Mouse (Mus musculus) megakaryocyte progenitor cell, adult 5-6 weeks (primary cell): ENCODE results near the gene Olfr1209. TPM values are rescaled to one million over a fixed set of nuclear protein-coding genes. Genes with fewer than 3 reads are reported as not detected.

Experiments
- ATAC-seq: replicated peaks from 2 replicates; pipeline ENCODE4 v1.8.0; 2016; ENCODE audit warnings: mild to moderate bottlenecking, moderate TSS enrichment, inconsistent platforms; ENCODE audit not compliant: poor library complexity
- total RNA-seq, 2 experiments: library from RNA; stranded (forward) in 1 of 2; stranded (reverse) in 1 of 2; fragments of 157-497, 149-512 nt in 1 of 2; fragments of 200-1000 nt in 1 of 2; gene quantifications; 2 replicates each; pipeline versions ENCODE4 v1.2.3 to v1.2.4; 2015 to 2017

Gene Olfr1209
- not detected in 2 replicates for total RNA-seq (2015)
- not detected in 2 replicates for total RNA-seq (2017)

GRCm38 (mm10) chr2:88915057-88915456 lies at the start of gene Olfr1209:
Gene Olfr1209, minus strand, starts transcription at chr2:88915157.
- ATAC-seq, result no peak

- ATAC-seq, result no peak
Observed at GRCm38 (mm10) chr2:88953669-88954068, 38.7 kb upstream of the Olfr1209 start, which contains the start of gene Olfr1212. Gene Olfr1212, plus strand, starts transcription at chr2:88953969.

- no peak for ATAC-seq
Observed at GRCm38 (mm10) chr2:88938011-88938410, 23.1 kb upstream of the Olfr1209 start, which contains the start of gene Olfr1211. Gene Olfr1211, minus strand, starts transcription at chr2:88938111.

- ATAC-seq, result no peak
Observed at GRCm38 (mm10) chr2:88902211-88902610, 12.7 kb downstream of the Olfr1209 start, which contains the start of gene Olfr1208. Gene Olfr1208, minus strand, starts transcription at chr2:88902311.

- ATAC-seq, result no peak
Observed at GRCm38 (mm10) chr2:88862931-88863330, 52.0 kb downstream of the Olfr1209 start, which contains the start of gene Olfr1206. Gene Olfr1206, plus strand, starts transcription at chr2:88863231.

Other genes with a start within 250 kb of the Olfr1209 start
- gene Olfr1193, start 239.5 kb downstream of the Olfr1209 start, total RNA-seq (2015), result not detected in 2 replicates
- not detected in 2 replicates for gene Olfr1193, start 239.5 kb downstream of the Olfr1209 start, total RNA-seq (2017)
- gene Olfr1195, start 226.0 kb downstream of the Olfr1209 start, total RNA-seq (2015), result not detected in 2 replicates
- gene Olfr1195, start 226.0 kb downstream of the Olfr1209 start, total RNA-seq (2017), result not detected in 2 replicates
- not detected in 2 replicates for gene Olfr1196, start 210.6 kb downstream of the Olfr1209 start, total RNA-seq (2015)
- gene Olfr1196, start 210.6 kb downstream of the Olfr1209 start, total RNA-seq (2017), result not detected in 2 replicates
- gene Olfr1197, start 182.8 kb downstream of the Olfr1209 start, total RNA-seq (2015), result not detected in 2 replicates
- not detected in 2 replicates for gene Olfr1197, start 182.8 kb downstream of the Olfr1209 start, total RNA-seq (2017)
- gene Olfr1198, start 163.8 kb downstream of the Olfr1209 start, total RNA-seq (2015), result not detected in 2 replicates
- not detected in 2 replicates for gene Olfr1198, start 163.8 kb downstream of the Olfr1209 start, total RNA-seq (2017)
- not detected in 2 replicates for gene Olfr1199, start 154.7 kb downstream of the Olfr1209 start, total RNA-seq (2015)
- gene Olfr1199, start 154.7 kb downstream of the Olfr1209 start, total RNA-seq (2017), result not detected in 2 replicates
- gene Olfr1200, start 144.7 kb downstream of the Olfr1209 start, total RNA-seq (2015), result not detected in 2 replicates
- gene Olfr1200, start 144.7 kb downstream of the Olfr1209 start, total RNA-seq (2017), result not detected in 2 replicates
- not detected in 2 replicates for gene Olfr1201, start 122.1 kb downstream of the Olfr1209 start, total RNA-seq (2015)
- not detected in 2 replicates for gene Olfr1201, start 122.1 kb downstream of the Olfr1209 start, total RNA-seq (2017)
- not detected in 2 replicates for gene Olfr1202, start 100.7 kb downstream of the Olfr1209 start, total RNA-seq (2015)
- not detected in 2 replicates for gene Olfr1202, start 100.7 kb downstream of the Olfr1209 start, total RNA-seq (2017)
- gene Olfr1205, start 85.4 kb downstream of the Olfr1209 start, total RNA-seq (2015), result not detected in 2 replicates
- gene Olfr1205, start 85.4 kb downstream of the Olfr1209 start, total RNA-seq (2017), result not detected in 2 replicates
- gene Olfr1204, start 65.9 kb downstream of the Olfr1209 start, total RNA-seq (2015), result not detected in 2 replicates
- not detected in 2 replicates for gene Olfr1204, start 65.9 kb downstream of the Olfr1209 start, total RNA-seq (2017)
- not detected in 2 replicates for gene Olfr1206, start 51.9 kb downstream of the Olfr1209 start, total RNA-seq (2015)
- not detected in 2 replicates for gene Olfr1206, start 51.9 kb downstream of the Olfr1209 start, total RNA-seq (2017)
- not detected in 2 replicates for gene Olfr1208, start 12.8 kb downstream of the Olfr1209 start, total RNA-seq (2015)
- not detected in 2 replicates for gene Olfr1208, start 12.8 kb downstream of the Olfr1209 start, total RNA-seq (2017)
- gene Olfr1211, start 23.0 kb upstream of the Olfr1209 start, total RNA-seq (2015), result not detected in 2 replicates
- not detected in 2 replicates for gene Olfr1211, start 23.0 kb upstream of the Olfr1209 start, total RNA-seq (2017)
- not detected in 2 replicates for gene Olfr1212, start 38.8 kb upstream of the Olfr1209 start, total RNA-seq (2015)
- gene Olfr1212, start 38.8 kb upstream of the Olfr1209 start, total RNA-seq (2017), result not detected in 2 replicates
- not detected in 2 replicates for gene Gm13762, start 65.1 kb upstream of the Olfr1209 start, total RNA-seq (2015)
- gene Gm13762, start 65.1 kb upstream of the Olfr1209 start, total RNA-seq (2017), result not detected in 2 replicates
- gene Olfr1214, start 77.5 kb upstream of the Olfr1209 start, total RNA-seq (2015), result not detected in 2 replicates
- gene Olfr1214, start 77.5 kb upstream of the Olfr1209 start, total RNA-seq (2017), result not detected in 2 replicates
- not detected in 2 replicates for gene Olfr1215, start 91.8 kb upstream of the Olfr1209 start, total RNA-seq (2015)
- gene Olfr1215, start 91.8 kb upstream of the Olfr1209 start, total RNA-seq (2017), result not detected in 2 replicates
- not detected in 2 replicates for gene Olfr1216, start 103.2 kb upstream of the Olfr1209 start, total RNA-seq (2015)
- not detected in 2 replicates for gene Olfr1216, start 103.2 kb upstream of the Olfr1209 start, total RNA-seq (2017)
- gene Olfr1217, start 116.9 kb upstream of the Olfr1209 start, total RNA-seq (2015), result not detected in 2 replicates
- not detected in 2 replicates for gene Olfr1217, start 116.9 kb upstream of the Olfr1209 start, total RNA-seq (2017)
- gene Olfr1218, start 146.0 kb upstream of the Olfr1209 start, total RNA-seq (2015), result not detected in 2 replicates
- gene Olfr1218, start 146.0 kb upstream of the Olfr1209 start, total RNA-seq (2017), result not detected in 2 replicates
- gene Olfr1219, start 168.4 kb upstream of the Olfr1209 start, total RNA-seq (2015), result not detected in 2 replicates
- gene Olfr1219, start 168.4 kb upstream of the Olfr1209 start, total RNA-seq (2017), result not detected in 2 replicates
- gene Olfr1220, start 191.7 kb upstream of the Olfr1209 start, total RNA-seq (2015), result not detected in 2 replicates
- gene Olfr1220, start 191.7 kb upstream of the Olfr1209 start, total RNA-seq (2017), result not detected in 2 replicates
- not detected in 2 replicates for gene Olfr1221, start 202.1 kb upstream of the Olfr1209 start, total RNA-seq (2015)
- not detected in 2 replicates for gene Olfr1221, start 202.1 kb upstream of the Olfr1209 start, total RNA-seq (2017)
- not detected in 2 replicates for gene Olfr1222, start 217.9 kb upstream of the Olfr1209 start, total RNA-seq (2015)
- gene Olfr1222, start 217.9 kb upstream of the Olfr1209 start, total RNA-seq (2017), result not detected in 2 replicates
- gene Olfr1223, start 236.4 kb upstream of the Olfr1209 start, total RNA-seq (2015), result not detected in 2 replicates
- gene Olfr1223, start 236.4 kb upstream of the Olfr1209 start, total RNA-seq (2017), result not detected in 2 replicates
- not detected in 2 replicates for gene Olfr1224-ps1, start 248.9 kb upstream of the Olfr1209 start, total RNA-seq (2015)
- not detected in 2 replicates for gene Olfr1224-ps1, start 248.9 kb upstream of the Olfr1209 start, total RNA-seq (2017)